Mouse (Mus musculus): ENCODE results near the gene Nkiras2.

Nkiras2 gene

GRCm38 (mm10) chr11:100634530-100634929 lies 15.5 kb downstream of the Nkiras2 start:
- DNase-seq, result no peak

GRCm38 (mm10) chr11:100640159-100640906 lies 21.3 kb downstream of the Nkiras2 start:
- peak; percentile 19 to 66 for DNase-seq

GRCm38 (mm10) chr11:100643612-100644575 lies 24.9 kb downstream of the Nkiras2 start:
- no peak for DNase-seq

GRCm38 (mm10) chr11:100646265-100646664 lies 27.2 kb downstream of the Nkiras2 start:
- peak; percentile 39 to 81 for DNase-seq

GRCm38 (mm10) chr11:100648405-100648804 lies 29.4 kb downstream of the Nkiras2 start:
- no peak for DNase-seq

GRCm38 (mm10) chr11:100651205-100651604 lies 32.2 kb downstream of the Nkiras2 start:
- no peak for DNase-seq

- DNase-seq, result no peak
Measured at GRCm38 (mm10) chr11:100651748-100652147, 32.7 kb downstream of the Nkiras2 start.

GRCm38 (mm10) chr11:100655589-100655988 lies 36.5 kb downstream of the Nkiras2 start:
- DNase-seq, result peak in 1 of 2 experiments; percentile 6

- DNase-seq, result no peak
Measured at GRCm38 (mm10) chr11:100656458-100656857, 37.4 kb downstream of the Nkiras2 start.

- no peak for DNase-seq
Measured at GRCm38 (mm10) chr11:100659806-100660205, 40.8 kb downstream of the Nkiras2 start.

- no peak for DNase-seq
Measured at GRCm38 (mm10) chr11:100671049-100671448, 52.0 kb downstream of the Nkiras2 start.

GRCm38 (mm10) chr11:100671956-100672355 lies 52.9 kb downstream of the Nkiras2 start:
- DNase-seq, result no peak

- peak in 1 of 2 experiments; percentile 40 for DNase-seq
Measured at GRCm38 (mm10) chr11:100673169-100673568, 54.1 kb downstream of the Nkiras2 start.

Data from kidney, postnatal 36 days (tissue).